Mouse (Mus musculus) cortical plate, adult 2 months (tissue): ENCODE data around the gene Slc22a21. TPM values are rescaled to one million over a fixed set of nuclear protein-coding genes. Genes with fewer than 3 reads are reported as not detected.

Source experiments
- H3K27ac ChIP-seq: fragments of 200-500 bp; 2 replicates; pipeline ENCODE4 v1.5.1; 2012; ENCODE audit warnings: low read length, control low read depth, inconsistent platforms; ENCODE audit not compliant: insufficient read depth
- H3K4me1 ChIP-seq: fragments of 200-500 bp; 2 replicates; pipeline ENCODE4 v1.6.1; 2011; ENCODE audit warnings: low read length; ENCODE audit not compliant: control insufficient read depth, insufficient read depth
- H3K4me3 ChIP-seq: fragments of 200-500 bp; 2 replicates; pipeline ENCODE4 v1.5.1; 2011; ENCODE audit warnings: mild to moderate bottlenecking, low read length, control low read depth; ENCODE audit not compliant: insufficient read depth
- CTCF ChIP-seq: fragments of 200-500 bp; IDR thresholded peaks from 2 replicates; pipeline ENCODE4 v1.5.1; 2011; ENCODE audit warnings: mild to moderate bottlenecking, control low read depth, low read length; ENCODE audit not compliant: insufficient read depth; ENCODE audit errors: extremely low read depth
- POLR2A ChIP-seq: fragments of 200-500 bp; IDR thresholded peaks from 2 replicates; pipeline ENCODE4 v1.6.1; 2011; ENCODE audit warnings: mild to moderate bottlenecking, low read length, control low read depth; ENCODE audit not compliant: insufficient read depth; ENCODE audit errors: extremely low read depth
- polyA plus RNA-seq: library from polyadenylated mRNA; depleted of rRNA; stranded (reverse); fragments of >200 nt; gene quantifications from 2 replicates; pipeline ENCODE4 v1.2.3, GENCODE M21; 2012; rRNA removed

The Slc22a21 gene
- polyA plus RNA-seq = 2.6 and 2.9 TPM in 2 replicates

DNA sequence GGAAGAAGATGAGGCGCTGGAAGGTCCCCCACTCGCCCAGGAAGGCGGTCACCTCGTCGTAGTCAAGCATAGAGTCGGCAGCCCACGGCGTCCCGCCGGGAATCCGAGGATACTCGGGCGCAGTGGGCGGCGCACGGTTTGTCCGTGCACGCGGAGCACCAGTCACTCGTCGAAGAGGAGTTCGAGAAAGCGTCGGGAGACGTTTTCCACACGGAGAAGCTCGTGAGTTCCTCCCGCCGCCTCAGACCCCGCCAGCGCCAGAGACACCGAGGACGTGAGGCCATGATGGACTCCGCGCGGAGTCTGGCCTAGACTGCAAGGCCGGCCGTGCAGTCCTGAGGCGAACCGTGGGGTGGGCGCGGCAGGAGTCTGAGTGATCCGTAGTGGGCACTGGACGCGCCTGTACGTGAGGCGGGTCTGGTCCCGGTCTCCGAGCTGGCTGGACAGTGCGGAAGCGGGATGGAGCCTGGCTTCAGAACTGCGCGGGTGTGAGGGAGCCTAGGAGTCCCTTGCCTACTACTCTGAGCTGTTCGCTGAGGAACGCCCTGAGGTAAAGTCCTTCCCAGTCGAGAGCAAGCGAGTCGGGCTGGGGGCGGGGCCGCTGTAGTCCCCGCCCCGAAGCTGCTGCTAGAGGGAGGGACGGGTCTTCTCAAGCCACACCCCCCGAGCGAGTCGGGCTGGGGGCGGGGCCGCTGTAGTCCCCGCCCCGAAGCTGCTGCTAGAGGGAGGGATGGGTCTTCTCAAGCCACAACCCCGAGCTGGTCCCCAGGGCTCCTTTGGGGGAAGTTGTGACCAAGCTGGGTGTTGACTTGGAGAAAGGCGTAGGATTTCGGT lies at the start of gene Slc22a21:
Gene Slc22a21 (minus strand): TSS at position 545 of the 834 bp plus-strand sequence.
- Histone ChIP-seq H3K27ac (no peak within 1 kb of the TSS), H3K4me1 (no peaks in the 10 kb centered on the region), H3K4me3 (peak within 1 kb of the TSS; percentile 60)
- peak; percentile 33; the same call in 1 of the 2 replicates for TF ChIP-seq POLR2A
- no peak for TF ChIP-seq CTCF

DNA sequence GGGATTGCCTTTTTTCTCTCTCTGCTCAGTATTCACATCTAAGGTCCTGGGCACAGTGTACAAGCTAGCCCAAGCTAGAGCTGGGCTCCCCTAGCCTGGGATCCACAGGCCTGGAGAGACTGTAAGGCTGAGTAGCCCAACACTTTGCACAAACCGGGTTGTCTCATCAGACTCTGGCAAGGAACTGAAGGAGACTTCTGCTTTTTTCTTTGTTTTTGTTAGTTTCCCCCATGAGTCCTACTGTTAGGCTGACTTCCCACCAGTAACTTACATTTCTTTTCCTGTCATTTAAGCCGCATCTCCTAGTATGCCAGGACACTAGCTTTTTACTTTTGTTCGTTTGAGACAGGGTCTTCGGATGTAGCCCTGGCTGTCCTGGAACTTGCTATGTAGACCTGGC lies 48.9 kb upstream of the Slc22a21 start:
- H3K4me3 ChIP-seq = no peak overlapping the region; the same call in 1 of the 2 replicates
- TF ChIP-seq CTCF (no peak), POLR2A (no peak)
- H3K4me1 ChIP-seq = no peaks in the 10 kb centered on the region
- no peak overlapping the region for H3K27ac ChIP-seq

DNA sequence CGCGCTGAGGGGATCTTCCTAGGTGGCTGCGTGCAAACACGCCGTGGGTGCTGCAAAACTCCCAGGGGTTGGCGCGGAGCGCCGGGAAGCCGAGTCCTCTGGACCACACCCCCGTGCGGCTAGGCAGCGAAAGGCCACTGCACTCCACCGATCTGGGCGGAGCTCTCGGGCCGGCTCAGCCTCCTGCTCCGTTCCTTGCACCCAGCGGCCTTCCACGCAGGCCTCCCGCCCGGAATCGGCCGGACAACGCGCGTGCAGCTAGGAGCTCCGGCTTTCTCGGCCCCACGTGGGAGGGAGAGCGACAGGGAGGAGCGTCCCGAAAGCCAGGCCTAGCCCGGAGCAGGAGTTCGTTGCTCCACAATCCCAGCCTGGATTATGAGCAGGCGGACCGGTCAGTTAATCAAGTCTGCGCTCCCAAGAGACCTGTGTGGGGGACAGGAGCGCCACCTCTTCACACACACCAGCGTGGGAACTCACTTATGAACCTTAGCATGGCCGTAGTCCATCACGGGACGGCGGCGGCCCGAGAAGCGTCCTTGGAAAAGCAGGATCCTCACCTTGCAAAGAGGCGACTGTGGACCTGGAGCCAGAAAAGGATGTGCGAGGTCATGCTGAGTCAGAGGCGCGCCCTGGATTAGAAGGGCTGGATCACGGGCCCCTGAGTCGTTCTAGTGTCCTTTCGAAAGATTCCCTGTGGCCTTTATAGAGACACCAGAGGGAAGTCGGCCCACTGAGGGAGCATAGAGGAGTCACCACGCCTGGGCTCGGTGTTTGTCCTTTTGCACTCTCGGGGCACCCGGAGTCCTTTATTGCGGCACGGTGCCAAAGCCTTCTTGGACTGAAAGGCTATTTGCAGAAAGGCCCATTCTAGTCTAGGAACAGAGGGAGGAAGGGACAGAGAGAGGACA lies 48.2 kb upstream of the Slc22a21 start, which contains the start of gene Slc22a4:
Gene Slc22a4 (minus strand): TSS at position 47 of the 908 bp plus-strand sequence.
- Histone ChIP-seq H3K4me3 (peak within 1 kb of the TSS; percentile 55), H3K4me1 (no peaks in the 10 kb centered on the region), H3K27ac (0 out of 2 replicates have a peak within 1 kb of the TSS, but pooled peaks have one; percentile 12)
- TF ChIP-seq POLR2A (peak; percentile 41; the same call in 1 of the 2 replicates), CTCF (no peak)

DNA sequence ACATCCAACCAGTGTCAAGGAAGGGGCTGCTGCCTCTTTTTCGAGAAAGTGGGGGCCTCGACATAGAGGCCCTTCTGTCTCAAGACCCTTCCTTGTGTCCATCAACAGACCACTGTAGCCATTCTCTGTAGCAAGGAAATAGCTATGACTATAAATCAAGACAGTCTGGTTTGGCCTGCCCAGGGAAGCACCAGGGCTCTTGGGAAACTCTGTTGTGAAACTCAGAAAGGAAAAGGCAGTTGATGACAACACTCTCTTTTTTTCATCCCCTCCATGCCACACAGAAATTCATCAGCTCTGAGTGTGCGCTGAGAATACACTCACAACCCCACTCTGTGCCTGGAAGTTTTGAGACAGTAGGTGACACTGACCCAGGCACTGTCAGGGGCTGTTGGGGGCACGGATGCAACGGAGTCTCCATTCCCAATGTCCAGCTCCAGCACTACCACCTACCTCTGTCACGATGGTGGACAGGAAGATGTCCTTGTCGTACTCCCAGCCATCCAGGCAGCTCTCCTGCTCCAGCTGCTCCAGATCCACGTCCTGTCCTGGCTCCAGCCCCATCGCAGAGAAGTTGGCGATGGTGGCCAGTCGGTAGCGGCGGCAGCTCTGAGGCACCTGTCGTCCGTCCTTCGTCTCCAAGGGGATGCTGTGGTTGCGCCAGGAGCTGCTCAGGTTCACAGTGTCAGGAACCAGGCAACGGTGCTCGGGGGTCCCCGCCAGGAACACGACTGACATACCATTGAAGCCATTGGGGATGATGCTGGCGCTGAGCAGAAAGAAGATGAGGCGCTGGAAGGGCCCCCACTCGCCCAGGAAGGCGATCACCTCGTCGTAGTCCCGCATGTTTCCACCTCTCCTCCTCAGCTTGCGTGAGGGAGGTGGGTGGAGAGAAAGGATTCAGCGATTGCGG lies 47.3 kb upstream of the Slc22a21 start:
- Histone ChIP-seq H3K4me1 (no peaks in the 10 kb centered on the region), H3K27ac (no peak overlapping the region), H3K4me3 (peak overlapping the region; percentile 55)
- TF ChIP-seq POLR2A (no peak), CTCF (no peak)

DNA sequence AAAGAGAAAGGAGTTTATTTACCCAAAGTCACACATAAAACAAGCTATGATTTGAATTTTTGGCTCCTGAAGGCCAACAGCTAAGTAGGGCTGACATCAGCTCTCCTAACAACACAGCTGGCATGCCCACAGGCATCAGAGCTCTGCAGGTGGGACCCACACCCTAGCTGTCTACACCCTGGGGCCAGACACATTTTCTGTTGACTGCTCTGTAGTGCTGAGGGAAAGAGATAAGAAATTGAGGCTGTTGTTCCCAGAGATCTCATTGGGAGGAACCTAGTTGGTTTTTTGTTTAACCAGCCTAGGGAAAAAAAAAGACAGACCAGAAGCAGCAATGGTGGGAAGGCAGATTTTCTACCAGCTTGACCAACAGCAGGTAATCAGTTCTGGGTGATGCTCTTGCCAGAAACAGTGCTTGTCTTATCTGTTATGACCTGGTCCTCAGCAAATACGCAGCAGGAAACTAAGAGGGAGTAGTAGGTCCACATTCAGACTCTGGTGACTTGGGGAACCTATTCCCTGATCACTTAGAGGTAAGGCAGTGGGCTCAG lies 46.4 kb upstream of the Slc22a21 start:
- TF ChIP-seq CTCF (no peak), POLR2A (no peak)
- H3K27ac ChIP-seq = no peak overlapping the region
- H3K4me1 ChIP-seq = no peaks in the 10 kb centered on the region
- H3K4me3 ChIP-seq = no peak overlapping the region

DNA sequence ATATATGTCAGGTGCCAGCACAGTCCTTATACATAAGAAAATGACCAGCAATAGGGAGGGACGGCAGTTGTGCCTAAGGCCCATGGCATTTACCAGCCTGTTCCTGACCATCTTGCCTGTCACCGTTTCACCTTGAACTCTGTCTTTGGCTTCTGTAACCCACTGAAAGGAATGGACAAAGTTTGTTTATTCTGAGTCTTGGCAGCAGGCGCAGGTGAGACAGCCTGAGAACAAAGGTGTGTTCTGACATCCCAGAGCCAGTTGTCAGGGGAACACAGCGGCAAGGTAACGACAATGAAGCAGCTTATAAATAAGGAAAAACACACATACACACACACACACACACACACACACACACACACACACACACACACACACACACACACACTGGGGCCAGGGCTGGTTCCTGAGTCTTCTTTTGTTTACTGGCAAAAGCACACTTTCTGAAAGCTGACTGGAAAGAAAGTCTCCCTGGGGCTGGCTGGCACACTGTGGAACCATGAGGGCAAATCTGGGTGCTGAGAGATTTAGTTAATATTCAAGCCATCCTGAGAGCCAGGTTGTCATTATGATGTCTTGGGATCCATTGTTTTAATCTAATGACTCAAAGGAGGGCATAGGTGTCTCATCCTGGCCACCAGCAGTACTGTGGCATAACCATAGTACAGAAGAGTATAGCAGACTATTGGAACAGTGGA lies 41.4 kb upstream of the Slc22a21 start:
- Histone ChIP-seq H3K27ac (no peak overlapping the region), H3K4me3 (no peak overlapping the region), H3K4me1 (no peaks in the 10 kb centered on the region)
- TF ChIP-seq POLR2A = no peak

DNA sequence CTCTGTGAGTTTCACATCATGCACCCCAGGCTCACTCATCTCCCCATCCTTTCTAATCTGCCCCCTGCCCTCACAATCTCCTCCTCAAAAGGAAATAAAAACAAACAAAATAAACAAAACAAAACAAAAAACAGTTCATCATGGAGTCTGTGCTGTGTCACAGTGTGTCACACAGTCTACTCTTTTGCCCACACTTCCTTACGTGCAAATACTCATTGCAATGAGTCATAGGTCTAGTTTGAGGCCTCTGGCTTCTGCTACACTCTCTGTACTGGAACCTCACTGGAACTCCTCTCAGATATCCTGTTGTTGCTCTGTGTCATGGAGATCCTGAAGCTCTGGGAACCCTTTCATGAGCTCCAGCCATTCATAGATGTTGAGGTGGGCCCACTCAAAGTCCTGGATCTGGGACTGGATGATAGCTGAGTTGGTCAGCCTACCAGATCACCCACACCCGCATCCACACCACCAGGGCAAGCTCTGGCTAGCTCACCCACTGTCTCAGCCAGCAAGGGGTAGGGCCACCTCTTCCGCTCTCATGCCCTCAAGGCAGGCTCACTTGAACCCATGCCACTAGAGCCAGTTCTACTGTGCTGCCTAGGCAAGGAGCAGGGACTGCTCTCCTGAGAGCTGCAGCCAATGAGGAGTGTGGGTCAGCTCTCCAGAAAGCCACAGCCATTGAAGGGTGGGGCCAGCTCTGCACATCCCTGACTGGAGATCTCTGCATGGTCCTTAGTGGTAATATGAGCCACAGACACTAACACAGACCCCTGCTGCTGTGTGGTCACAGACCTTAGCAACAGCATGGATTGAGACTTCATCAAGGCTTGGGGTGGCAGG lies 39.0 kb upstream of the Slc22a21 start:
- Histone ChIP-seq H3K4me3 (no peak overlapping the region), H3K4me1 (no peaks in the 10 kb centered on the region), H3K27ac (no peak overlapping the region)
- no peak for TF ChIP-seq POLR2A
- TF ChIP-seq CTCF = no peak
